ENCODE assay signal across 8 mouse cellular contexts in genomic region chr8:115529568-115530342, GRCm38 (mm10).
DNase-seq lines count a peak whose midpoint lies in the region; ATAC-seq and TF ChIP-seq lines count a peak whose summit lies in the region.

No protein-coding gene starts in this region.

- peak overlapping the region; percentile 40 for H3K4me2 ChIP-seq in intestine, postnatal 0 days (replicated peaks; ENCODE audit: low read depth)

- TF ChIP-seq POLR2A in lung, adult 2 months (IDR thresholded peaks at IDR 0.05; ENCODE audit: borderline replicate concordance, extremely low read depth, low read depth, low read length): no peak

- no peaks in the 10 kb centered on the region for H3K9me3 ChIP-seq in intestine, postnatal 0 days (ENCODE audit: control insufficient read depth)
- no peaks in the 10 kb centered on the region for H3K9me3 ChIP-seq in midbrain, embryonic 10.5 days (replicated peaks)

- no peaks in the 10 kb centered on the region for H3K27me3 ChIP-seq in intestine, postnatal 0 days (replicated peaks; ENCODE audit: control insufficient read depth, insufficient read depth, low read length)
- no peaks in the 10 kb centered on the region for H3K27me3 ChIP-seq in midbrain, embryonic 10.5 days (ENCODE audit: low read depth, poor library complexity, severe bottlenecking)

- H3K9ac ChIP-seq in intestine, postnatal 0 days (ENCODE audit: low read depth, low read length): no peak overlapping the region

- no peak overlapping the region for H3K27ac ChIP-seq in intestine, postnatal 0 days (ENCODE audit: low read depth, low read length)
- H3K27ac ChIP-seq in midbrain, embryonic 10.5 days (replicated peaks): no peak overlapping the region

- DNase-seq in lung, adult 2 months: peak; percentile 9
- no peak for DNase-seq in lung, postnatal 25 days (ENCODE audit: low spot score)
- peak; percentile 13 for DNase-seq in embryo, embryonic 10.5 days (ENCODE audit: low spot score)
- no peak for DNase-seq in cerebellum, postnatal 14 days
- DNase-seq in cerebellum, postnatal 36 days: no peak
- DNase-seq in midbrain, embryonic 10.5 days (ENCODE audit: low spot score): no peak

- ATAC-seq in intestine, postnatal 0 days: no peak
- peak; percentile 62 for ATAC-seq in megakaryocyte progenitor cell, adult 5-6 weeks (replicated peaks; ENCODE audit: poor library complexity)

- no peaks in the 10 kb centered on the region for H3K36me3 ChIP-seq in intestine, postnatal 0 days (ENCODE audit: control insufficient read depth, insufficient read depth)
- no peaks in the 10 kb centered on the region for H3K36me3 ChIP-seq in midbrain, embryonic 10.5 days

- 14% methylated on average over 14 of the region's 14 CpGs for WGBS in lung, adult 2 months
- 36% methylated on average over 14 of the region's 14 CpGs for WGBS in intestine, postnatal 0 days
- WGBS in midbrain, embryonic 10.5 days: 47% methylated on average over 14 of the region's 14 CpGs

- peak overlapping the region; percentile 35 for H3K4me3 ChIP-seq in lung, adult 2 months (replicated peaks; ENCODE audit: extremely low read depth, low read depth, low read length)
- no peak overlapping the region for H3K4me3 ChIP-seq in intestine, postnatal 0 days (ENCODE audit: low read depth, low read length)
- no peak overlapping the region for H3K4me3 ChIP-seq in midbrain, embryonic 10.5 days

- 0 out of 2 replicates have a peak, but pooled peaks cover 2% of the 10 kb centered on the region for H3K4me1 ChIP-seq in lung, adult 2 months (ENCODE audit: control insufficient read depth, insufficient read depth, low read length)
- H3K4me1 ChIP-seq in intestine, postnatal 0 days (replicated peaks; ENCODE audit: control insufficient read depth, insufficient read depth, low read length): peaks cover 7% of the 10 kb centered on the region
- H3K4me1 ChIP-seq in midbrain, embryonic 10.5 days: peaks cover 16% of the 10 kb centered on the region; the same call in 1 of the 2 replicates

- TF ChIP-seq CTCF in lung, adult 2 months (IDR thresholded peaks at IDR 0.05; ENCODE audit: insufficient read depth, low read length): no peak
- no peak for TF ChIP-seq CTCF in intestine, postnatal 0 days (IDR thresholded peaks at IDR 0.05; ENCODE audit: low read depth)

Comparison
In these comparisons a context has a peak if more than half of its experiments do, and no peak if none do; other contexts are left out.
1. DNase-seq: peak in lung, adult 2 months (single experiment) and embryo, embryonic 10.5 days (single experiment); none in lung, postnatal 25 days (single experiment), cerebellum, postnatal 14 days (0 of 2), cerebellum, postnatal 36 days (0 of 2) and midbrain, embryonic 10.5 days (single experiment).